In the genomic region with DNA sequence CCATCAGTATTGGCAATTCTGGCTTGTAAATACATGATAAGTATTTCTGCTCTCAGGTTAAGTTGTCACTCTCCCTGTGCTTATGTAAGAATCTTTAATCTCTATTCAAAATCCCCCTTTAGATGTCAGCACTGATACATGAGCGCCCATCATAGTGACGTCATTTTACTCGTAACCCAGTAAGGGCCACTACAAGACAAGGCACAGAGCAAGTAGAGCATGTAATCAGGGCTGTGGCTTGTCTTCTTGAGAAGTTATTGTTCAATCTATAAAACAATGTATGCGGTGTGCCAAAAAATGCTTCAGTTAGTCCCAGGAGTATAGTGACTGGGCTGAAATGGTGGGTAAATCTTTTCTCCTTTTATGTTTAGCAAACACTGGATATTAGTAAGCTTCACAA, we compare ENCODE assay signal across 37 mouse cellular contexts. TPM values are rescaled to one million over a fixed set of nuclear protein-coding genes. Genes with fewer than 3 reads are reported as not detected.
"Had no signal": no experiment of that assay in that cellular context is flagged by ENCODE, and none has a peak within 500 bp of the region (broad histone marks: within the 10 kb centered on the region; RNA-seq: fewer than 3 reads in every experiment).

No protein-coding gene starts in this region.

- ATAC-seq: liver, embryonic 12.5 days; liver, postnatal 0 days; lung, postnatal 0 days; midbrain, embryonic 13.5 days; midbrain, embryonic 15.5 days; midbrain, embryonic 16.5 days had no signal

- H3K9me3 ChIP-seq: limb, embryonic 10.5 days; limb, embryonic 12.5 days; limb, embryonic 13.5 days; limb, embryonic 15.5 days; liver, embryonic 12.5 days; liver, embryonic 13.5 days; liver, embryonic 15.5 days; lung, embryonic 15.5 days; midbrain, embryonic 10.5 days; midbrain, embryonic 12.5 days; midbrain, embryonic 13.5 days; midbrain, embryonic 15.5 days had no signal

- H3K4me1 ChIP-seq: limb, embryonic 10.5 days; limb, embryonic 12.5 days; limb, embryonic 13.5 days; limb, embryonic 15.5 days; liver, embryonic 12.5 days; liver, embryonic 13.5 days; liver, embryonic 15.5 days; lung, embryonic 15.5 days; megakaryocyte, embryonic 14.5 days; midbrain, embryonic 13.5 days; midbrain, embryonic 15.5 days had no signal

- H3K36me3 ChIP-seq: limb, embryonic 10.5 days; limb, embryonic 12.5 days; limb, embryonic 13.5 days; limb, embryonic 15.5 days; liver, embryonic 12.5 days; liver, embryonic 13.5 days; liver, embryonic 15.5 days; lung, embryonic 15.5 days; midbrain, embryonic 10.5 days; midbrain, embryonic 12.5 days; midbrain, embryonic 13.5 days; midbrain, embryonic 15.5 days had no signal

- H3K9ac ChIP-seq: limb, embryonic 12.5 days; limb, embryonic 13.5 days; limb, embryonic 15.5 days; liver, embryonic 12.5 days; liver, embryonic 13.5 days; liver, embryonic 14.5 days; liver, embryonic 15.5 days; liver, postnatal 0 days; lung, embryonic 14.5 days; lung, embryonic 15.5 days; midbrain, embryonic 12.5 days; midbrain, embryonic 13.5 days; midbrain, embryonic 15.5 days had no signal

- DNase-seq: left cerebral cortex, postnatal 4 days; liver; liver, embryonic 13.5 days; liver, postnatal 0 days; lung, adult 18-20 months; lung, adult 2 months; lung, embryonic 14.5 days; lung, postnatal 10 days; lung, postnatal 14 days; lung, postnatal 36 days; lung, postnatal 4 days; midbrain, embryonic 14.5 days had no signal

- H3K27ac ChIP-seq: limb, embryonic 10.5 days; limb, embryonic 12.5 days; limb, embryonic 13.5 days; limb, embryonic 15.5 days; liver, embryonic 12.5 days; liver, embryonic 13.5 days; liver, embryonic 14.5 days; liver, embryonic 15.5 days; lung, embryonic 15.5 days; macrophage; midbrain, embryonic 10.5 days; midbrain, embryonic 12.5 days; midbrain, embryonic 13.5 days; midbrain, embryonic 15.5 days had no signal

- H3K4me2 ChIP-seq: limb, embryonic 12.5 days; limb, embryonic 13.5 days; limb, embryonic 15.5 days; liver, embryonic 11.5 days; liver, embryonic 12.5 days; liver, embryonic 13.5 days; liver, embryonic 15.5 days; lung, embryonic 14.5 days; lung, embryonic 15.5 days; midbrain, embryonic 11.5 days; midbrain, embryonic 12.5 days; midbrain, embryonic 13.5 days; midbrain, embryonic 15.5 days had no signal

- H3K4me3 ChIP-seq: limb, embryonic 10.5 days; limb, embryonic 12.5 days; limb, embryonic 13.5 days; limb, embryonic 15.5 days; liver, embryonic 12.5 days; liver, embryonic 13.5 days; liver, embryonic 15.5 days; lung, embryonic 15.5 days; megakaryocyte, embryonic 14.5 days; midbrain, embryonic 10.5 days; midbrain, embryonic 12.5 days; midbrain, embryonic 13.5 days; midbrain, embryonic 15.5 days; myocyte had no signal

- H3K27me3 ChIP-seq: limb, embryonic 12.5 days; limb, embryonic 13.5 days; limb, embryonic 15.5 days; liver, embryonic 12.5 days; liver, embryonic 13.5 days; liver, embryonic 15.5 days; lung, embryonic 15.5 days; megakaryocyte, embryonic 14.5 days; midbrain, embryonic 12.5 days; midbrain, embryonic 13.5 days; midbrain, embryonic 15.5 days had no signal

RNA-seq across cellular contexts. Expression of a gene that starts 13.9 kb away (rescaled TPM):
- total RNA-seq: liver, adult 2 months; megakaryocyte progenitor cell, adult 5-6 weeks; megakaryocyte, adult 5-6 weeks; megakaryocyte-erythroid progenitor cell, adult 5-6 weeks; monocyte, adult 5-6 weeks had no signal
- polyA plus RNA-seq: liver, adult 2 months; liver, embryonic 14.5 days; liver, embryonic 16.5 days; liver, postnatal 0 days; macrophage; myocyte had no signal
